Mouse (Mus musculus): ENCODE measurements around the gene Catsper1. TPM values are rescaled to one million over a fixed set of nuclear protein-coding genes. Genes with fewer than 3 reads are reported as not detected.

Gene Catsper1
- total RNA-seq, 2 experiments from 2014 or later, result not detected

GRCm38 (mm10) chr19:5366175-5367052, 30.9 kb downstream of the Catsper1 start, which contains the start of gene Eif1ad:
Gene Eif1ad (plus strand): TSS chr19:5366741.
- H3K27ac ChIP-seq, result peak within 1 kb of the TSS; percentile 98
- TF ChIP-seq CTCF (conservative IDR thresholded peaks at IDR 0.05), result peak; percentile 59
- DNase-seq (ENCODE audit: low spot score in 2 of 2), result peak; percentile 90 to 91
- peak within 1 kb of the TSS; percentile 88 for H3K4me3 ChIP-seq

GRCm38 (mm10) chr19:5367053-5367359, 31.5 kb downstream of the Catsper1 start, which contains the start of gene Banf1:
Gene Banf1 (minus strand): TSS chr19:5367168.
- peak within 1 kb of the TSS; percentile 88 for H3K4me3 ChIP-seq
- no peak for TF ChIP-seq CTCF (conservative IDR thresholded peaks at IDR 0.05)
- peak within 1 kb of the TSS; percentile 98 for H3K27ac ChIP-seq
- DNase-seq (ENCODE audit: low spot score in 2 of 2), result no peak

- peak overlapping the region; percentile 98 for H3K27ac ChIP-seq
- DNase-seq (ENCODE audit: low spot score in 2 of 2), result no peak
- TF ChIP-seq CTCF (conservative IDR thresholded peaks at IDR 0.05), result peak; percentile 53
- H3K4me3 ChIP-seq, result peak overlapping the region; percentile 88
These were observed 31.9 kb downstream of the Catsper1 start for GRCm38 (mm10) chr19:5367455-5367854.

GRCm38 (mm10) chr19:5370932-5371331, 35.4 kb downstream of the Catsper1 start:
- Histone ChIP-seq H3K4me3 (no peak overlapping the region), H3K27ac (no peak overlapping the region)
- TF ChIP-seq CTCF (conservative IDR thresholded peaks at IDR 0.05), result peak; percentile 31
- DNase-seq (ENCODE audit: low spot score in 2 of 2), result no peak

- Histone ChIP-seq H3K27ac (no peak overlapping the region), H3K4me3 (no peak overlapping the region)
- no peak for TF ChIP-seq CTCF (conservative IDR thresholded peaks at IDR 0.05)
- no peak for DNase-seq (ENCODE audit: low spot score in 2 of 2)
These were observed 37.2 kb downstream of the Catsper1 start for GRCm38 (mm10) chr19:5372724-5373123.

- DNase-seq (ENCODE audit: low spot score in 2 of 2), result no peak
- Histone ChIP-seq H3K4me3 (no peak overlapping the region), H3K27ac (no peak overlapping the region)
- TF ChIP-seq CTCF (conservative IDR thresholded peaks at IDR 0.05), result no peak
These were observed 38.6 kb downstream of the Catsper1 start for GRCm38 (mm10) chr19:5374177-5374576.

- H3K4me3 ChIP-seq, result no peak overlapping the region
- DNase-seq (ENCODE audit: low spot score in 2 of 2), result no peak
- TF ChIP-seq CTCF (conservative IDR thresholded peaks at IDR 0.05), result no peak
- H3K27ac ChIP-seq, result no peak overlapping the region
These were observed 39.2 kb downstream of the Catsper1 start for GRCm38 (mm10) chr19:5374748-5375147.

- H3K27ac ChIP-seq, result peak overlapping the region; percentile 82
- H3K4me3 ChIP-seq, result no peak overlapping the region
- DNase-seq (ENCODE audit: low spot score in 2 of 2), result peak; percentile 80 to 82
- TF ChIP-seq CTCF (conservative IDR thresholded peaks at IDR 0.05), result no peak
These were observed 41.9 kb downstream of the Catsper1 start for GRCm38 (mm10) chr19:5377446-5377845.

- TF ChIP-seq CTCF (conservative IDR thresholded peaks at IDR 0.05), result no peak
- Histone ChIP-seq H3K27ac (no peak overlapping the region), H3K4me3 (no peak overlapping the region)
- DNase-seq (ENCODE audit: low spot score in 2 of 2), result no peak
These were observed 47.8 kb downstream of the Catsper1 start for GRCm38 (mm10) chr19:5383326-5383725.

- H3K4me3 ChIP-seq, result no peak overlapping the region
- no peak overlapping the region for H3K27ac ChIP-seq
- DNase-seq (ENCODE audit: low spot score in 2 of 2), result no peak
- TF ChIP-seq CTCF (conservative IDR thresholded peaks at IDR 0.05), result no peak
These were observed 49.2 kb downstream of the Catsper1 start for GRCm38 (mm10) chr19:5384715-5385114.

GRCm38 (mm10) chr19:5388011-5388441, 52.5 kb downstream of the Catsper1 start:
- Histone ChIP-seq H3K27ac (peak overlapping the region; percentile 99), H3K4me3 (peak overlapping the region; percentile 87)
- no peak for DNase-seq (ENCODE audit: low spot score in 2 of 2)
- no peak for TF ChIP-seq CTCF (conservative IDR thresholded peaks at IDR 0.05)

- TF ChIP-seq CTCF (conservative IDR thresholded peaks at IDR 0.05), result no peak
- DNase-seq (ENCODE audit: low spot score in 2 of 2), result peak; percentile 95 to 96
- Histone ChIP-seq H3K4me3 (peak within 1 kb of the TSS; percentile 87), H3K27ac (peak within 1 kb of the TSS; percentile 99)
These were observed 53.2 kb downstream of the Catsper1 start, which contains the start of gene Sart1 for GRCm38 (mm10) chr19:5388588-5389242. Gene Sart1 (minus strand): TSS chr19:5388703.

GRCm38 (mm10) chr19:5389647-5390046, 54.1 kb downstream of the Catsper1 start:
- Histone ChIP-seq H3K27ac (peak overlapping the region; percentile 99), H3K4me3 (peak overlapping the region; percentile 87)
- no peak for DNase-seq (ENCODE audit: low spot score in 2 of 2)
- TF ChIP-seq CTCF (conservative IDR thresholded peaks at IDR 0.05), result no peak

All from layer of hippocampus, adult 2 months (tissue).